Mouse (Mus musculus) Patski (cell line): Measurements from ENCODE around the gene Ankrd44. TPM values are rescaled to one million over a fixed set of nuclear protein-coding genes. Genes with fewer than 3 reads are reported as not detected.

Source experiments
- ATAC-seq: fragments of 100-300 bp; one replicate; pipeline ENCODE4 v1.8.0; 2021
- CTCF ChIA-PET: fragments of 350-600 bp; sonication (Branson Sonifier 250); formaldehyde crosslinking; loops from one replicate; lab custom pipeline; 2022; ENCODE audit warnings: inconsistent platforms; lab: Charles Lee
- POLR2A ChIA-PET: fragments of 350-600 bp; sonication (Branson Sonifier 250); formaldehyde crosslinking; loops from one replicate; lab custom pipeline; 2022; ENCODE audit warnings: antibody characterized with exemption, inconsistent platforms; lab: Charles Lee
- DNase-seq: peaks from one replicate; pipeline ENCODE4 v3.0.0-alpha.2; 2011; ENCODE audit warnings: low read depth, low spot score
- H3K27me3 ChIP-seq: fragments of 371-371 bp; one replicate; pipeline ENCODE4 v1.5.1; 2021
- CTCF ChIP-seq: fragments of 100-300 bp; IDR thresholded peaks from one replicate; pipeline ENCODE4 v1.5.1; 2021
- in situ Hi-C: fragments of 300-500 bp; cut with MboI; formaldehyde crosslinking; loops from 3 replicates; pipeline ENCODE4 v1.11.1; 2018; ENCODE audit warnings: low pct_unique_long_range_greater_than_20kb, mixed read lengths
- polyA plus RNA-seq: library from polyadenylated mRNA; unstranded; gene quantifications from one replicate; pipeline ENCODE4 v1.2.3, GENCODE M21; 2021

The Ankrd44 gene
- polyA plus RNA-seq, 1 experiment from 2014 or later, result 31.2 TPM

- TF ChIP-seq CTCF, result no peak
- ATAC-seq (no peak), DNase-seq (no peak)
- no peaks in the 10 kb centered on the region for H3K27me3 ChIP-seq
- in situ Hi-C loops, result loop anchor here (5.0 kb wide), 3 partner anchors 159 to 314 kb away; partner anchors contain the start of gene Ankrd44
- POLR2A ChIA-PET, result no interaction called here
- CTCF ChIA-PET, result no interaction called here
Measured at GRCm38 (mm10) chr1:54667991-54668390, 258.2 kb downstream of the Ankrd44 start.

- ChIA-PET CTCF (interaction anchor here (0.7 to 1.8 kb wide), 6 partner anchors 10 to 318 kb away, joined by 3 to 7 read pairs (median 4); no protein-coding TSS in a partner anchor), POLR2A (no interaction called here)
- peak; percentile 20 for DNase-seq
- in situ Hi-C loops, result loop anchor here (5.0 kb wide), 3 partner anchors 162 to 317 kb away; partner anchors contain the start of gene Ankrd44
- peak; percentile 81 for TF ChIP-seq CTCF
- H3K27me3 ChIP-seq, result no peaks in the 10 kb centered on the region
- ATAC-seq, result peak; percentile 65
Measured at GRCm38 (mm10) chr1:54665582-54666405, 260.4 kb downstream of the Ankrd44 start.

- no peak for TF ChIP-seq CTCF
- no peak for ATAC-seq
- ChIA-PET CTCF (interaction anchor here (1.1 to 1.8 kb wide), 3 partner anchors 39 to 318 kb away, joined by 3 to 5 read pairs (median 4); no protein-coding TSS in a partner anchor), POLR2A (no interaction called here)
- H3K27me3 ChIP-seq, result no peaks in the 10 kb centered on the region
- in situ Hi-C loops, result loop anchor here (5.0 kb wide), 3 partner anchors 162 to 317 kb away; partner anchors contain the start of gene Ankrd44
- no peak for DNase-seq
Measured at GRCm38 (mm10) chr1:54665095-54665494, 261.1 kb downstream of the Ankrd44 start.

- DNase-seq (no peak), ATAC-seq (no peak)
- no peaks in the 10 kb centered on the region for H3K27me3 ChIP-seq
- CTCF ChIA-PET, result interaction anchor here (1.0 to 3.0 kb wide), 3 partner anchors 265 to 323 kb away, joined by 3 to 8 read pairs (median 3); partner anchors contain the start of gene Ankrd44
- in situ Hi-C loops, result no loop called here
- TF ChIP-seq CTCF, result no peak
- POLR2A ChIA-PET, result interaction anchor here (0.9 kb wide), 1 partner anchor 79 kb away, joined by 3 read pairs; no protein-coding TSS in a partner anchor
Measured at GRCm38 (mm10) chr1:54660674-54661073, 265.5 kb downstream of the Ankrd44 start.

- ATAC-seq (peak; percentile 82), DNase-seq (peak; percentile 58)
- no peaks in the 10 kb centered on the region for H3K27me3 ChIP-seq
- in situ Hi-C loops, result no loop called here
- ChIA-PET CTCF (no interaction called here), POLR2A (interaction anchor here (0.6 kb wide), 2 partner anchors 11 to 30 kb away, joined by 3 to 9 read pairs; no protein-coding TSS in a partner anchor)
- no peak for TF ChIP-seq CTCF
Measured at GRCm38 (mm10) chr1:54658558-54658957, 267.6 kb downstream of the Ankrd44 start.

GRCm38 (mm10) chr1:54648237-54648636 lies 277.9 kb downstream of the Ankrd44 start:
- in situ Hi-C loops, result no loop called here
- ChIA-PET POLR2A (interaction anchor here (0.7 kb wide), 1 partner anchor 102 kb away, joined by 6 read pairs; no protein-coding TSS in a partner anchor), CTCF (no interaction called here)
- ATAC-seq (no peak), DNase-seq (no peak)
- no peaks in the 10 kb centered on the region for H3K27me3 ChIP-seq
- TF ChIP-seq CTCF, result no peak

GRCm38 (mm10) chr1:54647335-54647745 lies 278.8 kb downstream of the Ankrd44 start:
- no peaks in the 10 kb centered on the region for H3K27me3 ChIP-seq
- DNase-seq (peak; percentile 92), ATAC-seq (peak; percentile 64)
- no peak for TF ChIP-seq CTCF
- ChIA-PET POLR2A (interaction anchor here (0.5 kb wide), 1 partner anchor 11 kb away, joined by 9 read pairs; no protein-coding TSS in a partner anchor), CTCF (no interaction called here)
- in situ Hi-C loops, result no loop called here

- CTCF ChIA-PET, result interaction anchor here (1.3 to 1.8 kb wide), 2 partner anchors 11 to 15 kb away, joined by 3 to 5 read pairs; no protein-coding TSS in a partner anchor
Measured at GRCm38 (mm10) chr1:54640184-54640795, 285.9 kb downstream of the Ankrd44 start.

GRCm38 (mm10) chr1:54639506-54640078 lies 286.6 kb downstream of the Ankrd44 start:
- in situ Hi-C loops, result no loop called here
- POLR2A ChIA-PET, result no interaction called here

More at GRCm38 (mm10) chr1:54640184-54640795, 285.9 kb downstream of the Ankrd44 start:
- no peak for TF ChIP-seq CTCF
- no peak for ATAC-seq
- no peak for DNase-seq
- in situ Hi-C loops, result no loop called here
- POLR2A ChIA-PET, result no interaction called here
- no peaks in the 10 kb centered on the region for H3K27me3 ChIP-seq

GRCm38 (mm10) chr1:54639076-54639475 lies 287.1 kb downstream of the Ankrd44 start:
- DNase-seq (no peak), ATAC-seq (no peak)
- in situ Hi-C loops, result no loop called here
- TF ChIP-seq CTCF, result no peak
- POLR2A ChIA-PET, result no interaction called here
- CTCF ChIA-PET, result interaction anchor here (1.3 kb wide), 1 partner anchor 14 kb away, joined by 3 read pairs; no protein-coding TSS in a partner anchor
- H3K27me3 ChIP-seq, result no peaks in the 10 kb centered on the region

More at GRCm38 (mm10) chr1:54639506-54640078, 286.6 kb downstream of the Ankrd44 start:
- ATAC-seq (no peak), DNase-seq (no peak)
- no peak for TF ChIP-seq CTCF
- H3K27me3 ChIP-seq, result no peaks in the 10 kb centered on the region
- CTCF ChIA-PET, result interaction anchor here (1.3 to 1.8 kb wide), 2 partner anchors 12 to 14 kb away, joined by 3 to 5 read pairs; no protein-coding TSS in a partner anchor
